Mouse (Mus musculus) embryonic facial prominence, embryonic 13.5 days (tissue): ENCODE measurements around the gene Wdr89. TPM values are rescaled to one million over a fixed set of nuclear protein-coding genes. Genes with fewer than 3 reads are reported as not detected.
"Not testable (repeated sequence)": the region's sequence is repeated elsewhere in the genome, so short reads cannot be mapped to it uniquely, and the experiment has no call there.

Experiments
- ATAC-seq: fragments of 200-750 bp; cut with Nextera tagmentation; 2 replicates; pipeline ENCODE4 v1.8.0; 2017; ENCODE audit warnings: low read depth; ENCODE audit not compliant: insufficient number of reproducible peaks, insufficient read depth, low FRiP score, low TSS enrichment
- H3K27ac ChIP-seq: fragments of 300-500 bp; sonication (generic); 2 replicates; pipeline ENCODE4 v1.5.1; 2015; ENCODE audit warnings: moderate library complexity, mild to moderate bottlenecking, inconsistent platforms
- H3K27me3 ChIP-seq: fragments of 300-500 bp; sonication (generic); 2 replicates; pipeline ENCODE4 v1.6.1; 2015; ENCODE audit warnings: mild to moderate bottlenecking, inconsistent platforms
- H3K36me3 ChIP-seq: fragments of 300-500 bp; sonication (generic); 2 replicates; pipeline ENCODE4 v1.6.1; 2015; ENCODE audit warnings: mild to moderate bottlenecking, inconsistent platforms
- H3K4me1 ChIP-seq: fragments of 300-500 bp; sonication (generic); 2 replicates; pipeline ENCODE4 v1.6.1; 2015; ENCODE audit warnings: inconsistent platforms
- H3K4me2 ChIP-seq: fragments of 300-500 bp; sonication (generic); 2 replicates; pipeline ENCODE4 v1.6.1; 2015; ENCODE audit warnings: moderate library complexity, mild to moderate bottlenecking, inconsistent platforms
- H3K4me3 ChIP-seq: fragments of 300-500 bp; sonication (generic); 2 replicates; pipeline ENCODE4 v1.5.1; 2015; ENCODE audit warnings: mild to moderate bottlenecking, inconsistent platforms
- H3K9ac ChIP-seq: fragments of 300-500 bp; sonication (generic); 2 replicates; pipeline ENCODE4 v1.6.1; 2015; ENCODE audit warnings: mild to moderate bottlenecking, inconsistent platforms
- H3K9me3 ChIP-seq: fragments of 300-500 bp; sonication (generic); 2 replicates; pipeline ENCODE4 v1.6.1; 2016; ENCODE audit warnings: inconsistent platforms
- WGBS: fragments of 180-500 bp; shearing (Covaris S2); methylation state at CpG from one replicate; pipeline ENCODE4 v1.1.7; 2015; ENCODE audit warnings: mixed read lengths; 5-methylcytosine and 5-hydroxymethylcytosine counted together
- polyA plus RNA-seq: library from polyadenylated mRNA; unstranded; fragments of >200 nt; fragmentation: Nextera tagmentation; extraction: Ambion mirVana; gene quantifications from 2 replicates; pipeline ENCODE4 v1.2.1, GENCODE M21; 2015

The Wdr89 gene
- polyA plus RNA-seq: 13.7 and 18.1 TPM in 2 replicates

DNA sequence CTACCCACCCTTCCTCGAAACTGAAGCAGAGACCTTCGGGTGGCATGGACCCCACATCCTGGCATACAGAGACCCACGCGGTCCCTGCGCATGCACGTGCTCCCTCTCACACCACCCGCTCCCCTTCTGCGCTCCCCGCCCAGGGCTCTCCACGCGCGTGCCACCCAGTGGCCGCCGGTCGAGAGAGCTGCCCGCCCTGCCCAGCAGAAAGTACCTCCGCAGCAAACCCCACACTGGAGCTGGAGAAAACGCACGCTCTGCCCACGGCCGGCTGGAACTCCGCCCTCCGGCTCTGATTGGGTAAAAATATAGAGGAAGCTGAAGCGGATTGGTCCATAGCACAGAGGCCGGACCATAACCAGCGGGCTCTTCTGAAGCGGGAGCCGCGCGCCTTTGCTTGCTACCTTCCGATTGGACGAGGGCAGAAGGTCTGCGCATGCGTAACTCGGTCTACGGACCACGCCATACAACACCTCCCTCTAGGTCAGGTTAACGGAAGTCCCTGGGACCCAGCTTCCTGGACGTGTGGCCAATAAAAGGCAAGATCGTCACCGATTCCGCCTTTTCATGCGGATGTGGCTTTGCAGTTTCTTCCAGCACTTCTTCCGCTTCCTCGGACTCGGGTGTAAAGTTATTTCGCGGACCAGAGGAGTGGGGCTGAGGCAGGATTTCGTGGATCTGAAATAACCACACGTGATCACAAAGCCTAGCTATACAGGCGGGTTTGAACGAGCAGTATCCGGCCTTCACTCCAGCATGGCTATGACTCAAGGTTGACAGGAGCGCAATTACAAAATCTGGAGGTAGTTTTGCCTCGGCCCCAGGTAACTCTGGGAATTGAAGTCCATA, at the start of gene Wdr89:
Gene Wdr89, minus strand, starts transcription at position 280 of the 849 bp plus-strand sequence.
- peak; percentile 99 for ATAC-seq
- H3K9ac ChIP-seq: peak within 1 kb of the TSS; percentile 80
- H3K4me3 ChIP-seq: peak within 1 kb of the TSS; percentile 66
- peaks cover 14% of the 10 kb centered on the region for H3K4me1 ChIP-seq
- H3K36me3 ChIP-seq: no peaks in the 10 kb centered on the region
- WGBS: under 1% methylated on average over 55 of the region's 55 CpGs
- peak within 1 kb of the TSS; percentile 88 for H3K27ac ChIP-seq
- no peaks in the 10 kb centered on the region for H3K9me3 ChIP-seq
- peak within 1 kb of the TSS; percentile 80 for H3K4me2 ChIP-seq
- no peaks in the 10 kb centered on the region for H3K27me3 ChIP-seq

DNA sequence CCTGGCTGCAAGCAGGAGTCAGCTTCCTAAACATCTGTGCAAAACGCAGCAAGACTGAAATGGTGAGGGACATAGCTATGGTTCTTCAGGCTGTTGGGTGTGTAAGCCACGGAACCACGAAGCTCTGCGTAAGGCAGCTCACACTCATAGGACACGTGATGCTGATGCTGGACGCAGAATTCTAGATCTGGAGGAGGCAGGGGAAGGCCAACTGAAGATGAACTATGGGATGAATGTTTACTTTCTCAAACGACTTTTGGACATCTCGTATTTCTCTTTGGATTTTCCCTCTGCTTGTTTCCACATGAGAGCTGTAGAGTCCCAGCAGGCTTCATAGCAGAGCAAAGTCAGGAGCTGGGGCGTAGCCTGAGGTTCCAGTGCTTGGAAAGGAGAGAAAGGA, 44.3 kb upstream of the Wdr89 start:
- no peaks in the 10 kb centered on the region for H3K9me3 ChIP-seq
- peaks cover 8% of the 10 kb centered on the region; the same call in 1 of the 2 replicates for H3K36me3 ChIP-seq
- ATAC-seq: no peak
- H3K4me2 ChIP-seq: no peak overlapping the region
- no peak overlapping the region for H3K4me3 ChIP-seq
- no peak overlapping the region for H3K27ac ChIP-seq
- H3K27me3 ChIP-seq: no peaks in the 10 kb centered on the region
- 78% methylated on average over 9 of the region's 9 CpGs for WGBS
- H3K9ac ChIP-seq: no peak overlapping the region
- H3K4me1 ChIP-seq: no peaks in the 10 kb centered on the region

DNA sequence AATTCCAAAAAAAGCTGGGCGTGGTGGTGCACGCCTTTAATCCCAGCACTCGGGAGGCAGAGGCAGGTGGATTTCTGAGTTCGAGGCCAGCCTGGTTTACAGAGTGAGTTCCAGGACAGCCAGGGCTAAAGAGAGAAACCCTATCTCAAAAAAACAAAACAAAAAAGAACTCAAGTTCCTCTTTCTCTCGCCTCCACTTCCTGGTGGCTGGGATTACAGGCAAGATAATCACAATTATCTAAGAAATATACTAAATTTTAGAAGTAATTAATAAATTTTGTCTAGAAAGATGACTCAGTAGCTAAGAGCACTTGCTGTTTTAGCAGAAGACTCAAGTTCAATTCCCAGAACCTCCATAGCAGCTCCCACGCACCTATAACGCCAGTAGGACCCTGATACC, 43.6 kb upstream of the Wdr89 start:
- H3K27ac ChIP-seq, H3K4me3 ChIP-seq, H3K9me3 ChIP-seq, H3K27me3 ChIP-seq, H3K4me1 ChIP-seq, ATAC-seq, H3K4me2 ChIP-seq, H3K36me3 ChIP-seq, H3K9ac ChIP-seq: not testable (repeated sequence)
- 93% methylated on average over 7 of the region's 7 CpGs for WGBS

DNA sequence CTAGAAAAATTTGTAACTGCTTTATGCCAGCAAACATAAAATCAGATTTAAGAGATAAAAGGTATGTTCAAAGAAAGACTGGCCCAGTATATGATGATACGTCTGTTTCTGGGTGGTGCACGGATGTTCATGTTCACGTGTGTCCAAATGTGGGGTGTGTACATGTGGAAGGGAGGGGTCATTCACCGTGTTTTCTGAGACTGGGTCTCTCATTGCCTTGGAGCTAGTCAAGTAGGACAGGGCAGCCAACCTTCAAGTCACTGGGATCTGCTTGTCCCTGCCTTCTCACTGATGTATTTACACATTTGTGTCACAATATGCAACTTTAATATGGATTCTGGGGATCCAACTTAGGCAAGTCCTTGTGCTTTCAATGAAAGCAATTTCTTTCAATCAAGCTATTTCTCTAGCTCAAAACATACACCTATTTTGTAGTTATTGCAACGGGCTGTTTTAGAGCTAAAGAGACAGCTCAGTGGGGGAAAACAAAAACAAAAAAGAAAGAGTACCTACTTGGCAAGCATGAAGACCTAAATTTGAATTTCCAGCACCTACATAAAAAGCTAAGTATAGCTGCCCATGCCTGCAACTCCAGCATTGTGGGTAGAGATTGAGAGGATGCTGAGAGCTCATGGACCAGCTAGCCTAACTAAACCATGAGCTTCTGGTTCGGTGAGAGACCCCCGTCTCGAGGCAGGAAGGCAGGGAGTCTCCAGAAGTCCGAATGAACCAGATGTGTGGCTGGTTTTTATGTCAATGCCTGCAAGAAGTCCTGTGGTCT, 41.4 kb upstream of the Wdr89 start:
- no peaks in the 10 kb centered on the region for H3K27me3 ChIP-seq
- 86% methylated on average over 9 of the region's 9 CpGs for WGBS
- H3K27ac ChIP-seq: no peak overlapping the region
- H3K9me3 ChIP-seq: no peaks in the 10 kb centered on the region
- ATAC-seq: no peak
- H3K9ac ChIP-seq: no peak overlapping the region
- H3K4me1 ChIP-seq: no peaks in the 10 kb centered on the region
- no peak overlapping the region for H3K4me2 ChIP-seq
- H3K4me3 ChIP-seq: no peak overlapping the region
- peaks cover 1% of the 10 kb centered on the region; the same call in 1 of the 2 replicates for H3K36me3 ChIP-seq

DNA sequence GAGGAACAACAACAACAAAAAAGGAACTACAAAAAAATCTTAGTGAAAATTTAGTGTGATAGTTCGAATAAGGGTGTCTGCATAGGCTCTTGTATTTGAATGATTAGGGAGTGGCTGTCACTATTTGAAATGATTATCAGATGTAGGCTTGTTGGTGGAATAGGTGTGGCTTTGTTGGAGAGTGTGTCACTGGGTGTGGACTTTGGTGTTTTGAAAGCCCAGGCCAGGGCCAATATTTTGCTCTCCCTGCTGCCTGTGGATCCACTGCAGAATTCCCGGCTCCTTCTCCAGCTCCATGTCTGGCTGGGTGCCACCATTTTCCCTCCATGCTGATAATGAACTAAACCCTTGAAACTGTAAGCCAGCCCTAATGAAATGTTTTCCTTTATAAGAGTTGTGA, 40.2 kb upstream of the Wdr89 start:
- Histone ChIP-seq H3K36me3 (no peaks in the 10 kb centered on the region; the same call in 1 of the 2 replicates), H3K4me3 (no peak overlapping the region), H3K27ac (no peak overlapping the region), H3K9me3 (no peaks in the 10 kb centered on the region), H3K27me3 (no peaks in the 10 kb centered on the region), H3K4me2 (no peak overlapping the region), H3K9ac (no peak overlapping the region), H3K4me1 (no peaks in the 10 kb centered on the region)
- no peak for ATAC-seq
- WGBS: 90% methylated on average over 2 of the region's 2 CpGs

DNA sequence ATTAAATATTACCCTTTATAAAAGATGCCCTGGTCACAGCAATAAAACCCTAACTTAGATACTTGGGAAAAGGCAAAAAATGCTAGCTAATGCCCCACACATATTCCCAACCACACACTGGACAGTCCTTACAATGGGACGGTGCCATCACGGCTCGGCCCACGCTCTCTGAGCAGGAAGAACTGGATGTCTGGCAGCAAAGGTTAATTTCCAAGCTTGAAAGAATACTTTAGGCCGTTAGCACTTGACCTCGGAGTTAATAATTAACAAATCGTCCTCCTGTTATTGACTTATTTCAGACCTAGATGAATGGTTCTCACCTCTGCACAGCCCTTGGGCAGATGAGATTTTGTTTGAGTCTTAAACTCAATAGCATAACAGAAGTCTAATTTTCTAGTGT, 37.3 kb upstream of the Wdr89 start:
- Histone ChIP-seq H3K27me3 (no peaks in the 10 kb centered on the region), H3K4me2 (no peak overlapping the region), H3K36me3 (no peaks in the 10 kb centered on the region), H3K4me1 (peaks cover 7% of the 10 kb centered on the region), H3K4me3 (no peak overlapping the region), H3K27ac (no peak overlapping the region), H3K9me3 (no peaks in the 10 kb centered on the region), H3K9ac (no peak overlapping the region)
- 88% methylated on average over 7 of the region's 7 CpGs for WGBS
- no peak for ATAC-seq

DNA sequence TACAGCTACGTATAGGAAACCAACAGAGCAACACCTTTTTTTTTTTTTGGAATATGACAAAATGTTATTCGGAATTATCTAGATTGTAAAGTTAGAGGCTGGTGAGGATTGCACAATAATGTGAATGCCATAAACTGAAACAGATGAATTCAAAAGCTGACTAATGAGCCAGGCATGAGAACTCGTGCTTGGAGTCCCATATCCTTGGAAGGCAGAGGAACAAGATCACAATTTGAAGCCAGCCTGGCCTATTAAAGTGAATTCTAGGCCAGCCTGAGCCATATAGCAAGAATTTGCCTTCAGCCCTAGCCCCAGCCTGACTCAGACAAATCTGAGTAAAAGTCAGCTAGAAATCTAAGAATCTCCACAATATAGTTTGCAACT, 33.4 kb upstream of the Wdr89 start:
- H3K4me1 ChIP-seq: peaks cover 14% of the 10 kb centered on the region
- 62% methylated on average over 3 of the region's 3 CpGs for WGBS
- H3K4me2 ChIP-seq: no peak overlapping the region
- no peaks in the 10 kb centered on the region for H3K27me3 ChIP-seq
- no peak for ATAC-seq
- H3K36me3 ChIP-seq: no peaks in the 10 kb centered on the region
- 0 out of 2 replicates have a peak, but pooled peaks cover 2% of the 10 kb centered on the region for H3K9me3 ChIP-seq
- no peak overlapping the region for H3K9ac ChIP-seq
- H3K4me3 ChIP-seq: no peak overlapping the region
- H3K27ac ChIP-seq: no peak overlapping the region

DNA sequence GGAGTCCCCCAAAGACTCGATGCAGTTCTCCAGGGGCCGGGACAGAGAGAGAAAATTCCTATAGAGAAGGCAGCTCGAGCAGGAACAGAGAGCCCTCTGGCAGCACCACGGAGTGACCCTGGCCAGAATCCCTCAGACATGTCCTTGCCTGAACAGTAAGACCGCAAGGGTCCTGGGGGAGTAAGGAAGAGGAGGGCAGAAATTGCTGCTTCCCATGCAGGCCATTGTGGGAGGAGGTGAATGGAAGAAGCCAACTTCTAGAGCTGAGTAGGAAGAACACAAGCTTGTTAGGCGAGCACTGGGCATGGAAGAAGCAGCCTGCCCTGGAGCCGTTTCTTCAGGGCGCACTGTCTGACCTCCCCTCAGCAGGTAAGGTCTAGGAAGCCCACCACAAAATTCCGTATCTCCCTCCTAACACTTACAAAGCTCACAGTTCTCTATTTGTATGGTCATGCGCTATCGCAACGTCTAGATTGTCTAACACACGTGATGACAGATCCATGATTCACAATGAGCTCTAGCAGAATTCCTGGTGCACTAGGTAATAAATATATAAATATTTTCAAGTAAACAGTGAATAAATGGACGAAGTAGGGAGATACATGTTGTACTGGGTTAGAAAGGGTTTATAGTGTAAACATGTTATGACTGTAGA, 32.9 kb upstream of the Wdr89 start:
- peak overlapping the region; percentile 9; the same call in 1 of the 2 replicates for H3K4me3 ChIP-seq
- H3K9ac ChIP-seq: peak overlapping the region; percentile 44; the same call in 1 of the 2 replicates
- H3K36me3 ChIP-seq: no peaks in the 10 kb centered on the region
- no peak overlapping the region for H3K27ac ChIP-seq
- peak overlapping the region; percentile 47 for H3K4me2 ChIP-seq
- H3K9me3 ChIP-seq: 0 out of 2 replicates have a peak, but pooled peaks cover 2% of the 10 kb centered on the region
- WGBS: 62% methylated on average over 14 of the region's 14 CpGs
- H3K4me1 ChIP-seq: peaks cover 14% of the 10 kb centered on the region
- H3K27me3 ChIP-seq: no peaks in the 10 kb centered on the region
- no peak for ATAC-seq

DNA sequence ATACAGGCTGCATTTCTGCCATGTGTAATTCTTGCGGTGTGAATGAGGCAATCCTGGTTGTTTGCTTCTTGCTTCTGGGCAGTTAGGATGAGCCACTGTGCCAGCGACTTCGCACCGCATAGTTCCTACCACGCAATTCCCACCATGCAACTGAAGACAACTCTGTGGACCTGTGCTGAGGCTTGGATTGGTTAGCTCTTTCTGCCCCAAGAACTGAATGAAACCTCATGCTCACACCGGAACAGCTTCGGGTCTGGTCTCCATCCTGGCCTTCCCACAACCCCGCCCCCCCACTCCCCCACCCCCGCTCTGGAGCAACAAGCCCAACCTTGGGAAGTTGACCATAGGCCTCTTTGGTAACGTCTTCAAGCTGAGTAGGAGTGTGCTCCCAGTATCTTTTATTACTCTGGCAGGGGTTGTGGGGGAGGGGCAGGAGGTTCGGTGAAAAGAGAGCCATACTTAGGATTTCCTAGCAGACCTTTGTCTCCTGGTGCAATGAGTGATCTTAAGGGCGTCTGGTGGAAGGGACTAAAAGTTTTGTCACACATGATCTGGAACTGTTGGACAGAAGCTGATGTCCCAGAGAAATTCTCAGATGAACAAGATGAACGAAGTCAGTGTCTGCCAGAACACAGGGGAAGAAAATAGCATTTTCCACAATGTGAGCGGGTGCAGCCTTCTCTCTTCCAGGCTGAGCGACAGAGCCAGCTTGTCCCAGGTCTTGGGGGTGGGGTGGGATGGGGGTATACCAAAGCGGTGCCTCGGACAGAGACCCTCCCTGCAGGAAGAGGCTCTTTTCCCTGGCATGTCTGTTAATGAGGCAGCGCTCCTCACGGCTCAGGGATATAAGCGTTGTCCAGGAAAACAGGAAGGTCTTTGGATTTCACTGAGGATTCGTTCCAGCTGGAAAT, 32.1 kb upstream of the Wdr89 start:
- 33% methylated on average over 21 of the region's 21 CpGs for WGBS
- H3K9me3 ChIP-seq: 0 out of 2 replicates have a peak, but pooled peaks cover 2% of the 10 kb centered on the region
- no peaks in the 10 kb centered on the region for H3K27me3 ChIP-seq
- ATAC-seq: no peak
- no peaks in the 10 kb centered on the region for H3K36me3 ChIP-seq
- H3K4me3 ChIP-seq: peak overlapping the region; percentile 9; the same call in 1 of the 2 replicates
- H3K4me1 ChIP-seq: peaks cover 14% of the 10 kb centered on the region
- H3K4me2 ChIP-seq: peak overlapping the region; percentile 47
- H3K27ac ChIP-seq: no peak overlapping the region; the same call in 1 of the 2 replicates
- H3K9ac ChIP-seq: peak overlapping the region; percentile 44; the same call in 1 of the 2 replicates

DNA sequence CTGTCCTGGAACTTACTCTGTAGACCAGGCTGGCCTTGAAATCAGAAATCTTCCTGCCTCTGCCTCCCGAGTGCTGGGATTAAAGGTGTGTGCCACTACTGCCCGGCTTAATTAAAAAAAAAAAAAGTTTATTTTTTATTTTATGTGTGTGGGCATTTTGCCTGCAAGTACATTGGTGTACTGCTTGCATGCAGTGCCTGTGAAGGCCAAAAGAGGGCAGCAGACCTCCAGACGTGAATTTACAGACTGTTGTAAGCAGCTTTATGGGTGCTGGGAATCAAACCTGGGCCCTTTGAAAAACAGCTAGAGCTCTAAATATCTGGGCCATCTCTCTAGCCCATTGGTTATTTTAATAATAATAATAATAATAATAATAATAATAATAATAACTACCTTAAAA, 29.4 kb upstream of the Wdr89 start:
- Histone ChIP-seq H3K4me1 (peaks cover 14% of the 10 kb centered on the region), H3K27ac (no peak overlapping the region), H3K36me3 (no peaks in the 10 kb centered on the region), H3K27me3 (no peaks in the 10 kb centered on the region), H3K4me2 (no peak overlapping the region), H3K4me3 (no peak overlapping the region), H3K9ac (no peak overlapping the region), H3K9me3 (0 out of 2 replicates have a peak, but pooled peaks cover 2% of the 10 kb centered on the region)
- ATAC-seq: no peak
- WGBS: 85% methylated on average over 3 of the region's 3 CpGs
